Mouse (Mus musculus): Measurements from ENCODE around the gene Slit2.
A peak's percentile ranks its signal among the peaks of the same experiment; 100 is the strongest.

Gene Slit2

DNA sequence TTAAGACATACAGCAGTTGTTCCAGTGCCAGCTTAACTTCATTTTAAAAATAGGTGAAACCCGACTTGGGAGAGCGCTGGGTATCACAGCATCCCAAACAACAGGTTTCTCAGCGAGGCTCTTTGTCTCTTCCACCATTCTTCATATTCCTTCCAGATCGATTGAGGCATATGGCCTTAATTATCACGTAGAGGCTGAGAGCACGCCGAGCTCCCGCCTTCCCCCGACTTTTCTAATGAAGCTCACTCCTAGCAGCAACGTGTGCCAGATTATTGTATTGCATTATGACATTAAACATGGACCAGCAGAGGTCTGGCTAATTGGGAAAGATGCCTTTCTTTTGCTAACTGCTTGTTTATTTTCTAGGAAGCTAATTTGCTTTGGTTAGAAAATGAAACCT is 75.7 kb downstream of the Slit2 start:
- no peak for DNase-seq

- DNase-seq: no peak
These were observed 77.8 kb downstream of the Slit2 start for GRCm38 (mm10) chr5:48060715-48061114.

DNA sequence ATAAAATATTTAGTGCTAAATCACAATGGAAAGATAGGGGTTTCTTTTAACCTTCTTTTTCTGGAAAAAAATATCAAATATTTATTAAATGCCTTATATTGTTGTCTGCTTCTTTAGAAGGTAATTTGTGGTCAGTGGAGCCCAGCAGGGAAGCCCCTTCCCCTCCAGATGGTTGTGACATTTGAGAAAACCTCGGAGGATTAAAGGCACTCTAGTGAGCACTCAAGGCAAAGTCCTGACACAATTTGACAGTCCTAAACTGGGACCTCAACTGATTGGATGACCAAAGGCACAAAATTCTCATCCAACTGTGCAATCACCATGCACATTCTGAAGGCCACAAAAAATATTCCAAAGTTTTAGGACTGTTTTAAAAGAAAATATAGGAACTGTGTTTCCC is 95.8 kb downstream of the Slit2 start:
- DNase-seq: no peak

DNA sequence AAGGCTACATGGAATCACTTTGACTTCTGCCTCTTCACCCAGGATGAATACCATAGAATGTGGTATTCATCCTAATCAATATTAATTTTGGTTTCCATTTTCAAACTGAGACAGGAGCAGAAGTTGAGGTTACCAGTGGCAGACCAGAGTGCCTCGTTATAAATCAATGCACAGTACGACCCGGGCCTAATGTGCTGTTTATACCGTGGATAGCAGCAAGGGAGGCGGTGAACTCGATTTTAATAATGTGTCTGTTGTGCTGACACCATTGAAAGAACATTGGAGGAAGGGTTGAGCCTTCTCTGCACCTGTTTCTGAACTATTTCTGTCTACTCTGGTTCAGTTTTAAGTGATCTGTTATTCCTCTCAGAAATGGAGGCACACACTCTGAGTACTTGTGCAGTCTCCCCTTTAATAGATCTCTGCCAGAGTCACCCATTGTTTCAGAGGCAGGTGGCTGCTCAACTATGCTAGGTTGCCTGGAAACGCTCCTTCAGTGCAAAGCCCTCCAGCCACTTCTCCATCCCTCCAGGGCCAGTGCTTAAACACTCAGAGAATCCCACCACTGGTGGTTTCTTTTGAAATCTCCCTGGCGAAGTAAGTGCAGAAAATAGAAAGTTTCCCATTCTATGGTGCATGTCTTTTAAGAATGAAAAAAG is 98.4 kb downstream of the Slit2 start:
- no peak for DNase-seq

DNA sequence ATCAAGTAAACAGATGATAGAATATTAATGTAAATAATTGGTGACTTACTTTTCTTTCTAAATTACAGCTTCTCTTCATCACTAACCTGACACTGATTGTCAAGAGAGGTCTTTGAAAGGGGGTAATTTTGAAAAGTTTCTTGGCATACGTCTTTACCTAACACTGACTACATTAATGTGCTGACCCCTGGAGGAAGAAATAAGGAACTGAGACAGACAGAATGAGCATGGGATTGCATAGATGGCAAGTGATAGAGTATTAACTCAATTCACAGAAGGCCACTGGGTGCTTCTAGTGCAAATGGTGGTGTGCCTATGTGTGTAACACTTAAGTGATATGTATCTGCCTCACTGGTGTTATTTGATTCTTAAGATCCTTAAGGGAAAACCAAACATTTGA is 130.5 kb downstream of the Slit2 start:
- DNase-seq: peak; percentile 24

- DNase-seq: no peak
These were observed 132.1 kb downstream of the Slit2 start for GRCm38 (mm10) chr5:48114969-48115537.

- DNase-seq: no peak
These were observed 139.7 kb downstream of the Slit2 start for GRCm38 (mm10) chr5:48122651-48123050.

DNA sequence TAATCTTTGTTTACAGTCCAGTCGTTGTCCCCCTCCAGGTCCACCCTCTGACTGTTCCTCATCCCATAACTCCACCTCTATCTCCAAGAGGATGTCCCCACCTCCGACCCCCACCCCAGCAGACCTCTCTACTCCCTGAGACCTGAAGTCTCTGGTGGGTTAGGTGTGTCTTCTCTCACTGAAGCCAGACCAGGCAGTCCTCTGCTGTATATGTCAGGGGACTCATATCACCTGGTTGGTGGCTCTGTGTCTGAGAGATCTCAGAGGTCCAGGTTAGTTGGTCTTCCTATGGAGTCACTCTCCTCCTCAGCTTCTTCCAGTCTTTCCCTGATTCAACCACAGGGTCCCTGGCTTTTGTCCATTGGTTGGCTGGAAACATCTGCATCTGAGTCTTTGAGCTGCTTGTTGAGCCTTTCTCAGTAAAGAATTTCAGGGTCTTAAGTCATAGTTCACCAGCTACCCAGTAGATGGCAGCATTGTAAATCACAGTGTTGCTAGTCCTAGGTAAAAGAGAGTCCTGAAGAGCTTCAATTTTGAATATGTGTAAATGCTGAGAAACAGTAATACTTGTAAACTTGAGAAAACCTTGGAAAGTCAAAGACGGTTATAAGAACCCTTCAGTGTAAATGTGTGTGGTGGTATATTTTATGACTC is 143.0 kb downstream of the Slit2 start:
- peak; percentile 52 for DNase-seq

GRCm38 (mm10) chr5:48129981-48130380 is 147.0 kb downstream of the Slit2 start:
- DNase-seq: no peak

- DNase-seq: peak; percentile 34
These were observed 153.6 kb downstream of the Slit2 start for GRCm38 (mm10) chr5:48136571-48136970.

DNA sequence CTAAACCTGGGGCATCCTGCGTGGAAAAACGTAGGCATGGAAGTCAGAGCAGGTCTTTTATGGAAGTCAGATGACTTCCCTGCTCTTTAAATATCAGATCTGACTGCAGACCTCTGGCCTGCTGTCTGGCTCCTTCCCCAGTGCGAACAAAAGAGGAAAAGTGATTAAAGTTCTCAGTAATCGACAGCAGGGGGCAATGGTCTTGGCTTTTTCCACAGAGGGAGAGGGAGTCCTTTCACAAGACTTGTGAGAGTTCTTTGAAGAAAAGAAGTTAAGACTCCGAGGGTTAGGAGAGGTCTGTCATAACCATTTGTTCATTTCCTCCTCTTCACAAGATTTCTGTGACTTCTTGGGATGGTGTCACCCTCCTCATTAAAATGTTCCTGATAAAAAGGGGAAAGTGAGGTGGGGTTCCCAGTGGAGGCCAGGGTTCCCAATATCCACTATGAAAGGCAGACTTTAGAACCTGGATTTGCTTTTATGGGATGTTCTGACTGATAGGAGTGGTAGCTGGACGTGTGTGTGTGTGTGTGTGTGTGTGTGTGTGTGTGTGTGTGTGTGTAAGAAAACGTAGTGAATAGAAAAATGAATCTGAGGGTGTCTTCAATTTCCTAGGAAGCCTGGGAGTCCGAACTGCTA is 156.0 kb downstream of the Slit2 start:
- peak; percentile 7 for DNase-seq

- DNase-seq: no peak
These were observed 156.5 kb downstream of the Slit2 start for GRCm38 (mm10) chr5:48139488-48139862.

DNA sequence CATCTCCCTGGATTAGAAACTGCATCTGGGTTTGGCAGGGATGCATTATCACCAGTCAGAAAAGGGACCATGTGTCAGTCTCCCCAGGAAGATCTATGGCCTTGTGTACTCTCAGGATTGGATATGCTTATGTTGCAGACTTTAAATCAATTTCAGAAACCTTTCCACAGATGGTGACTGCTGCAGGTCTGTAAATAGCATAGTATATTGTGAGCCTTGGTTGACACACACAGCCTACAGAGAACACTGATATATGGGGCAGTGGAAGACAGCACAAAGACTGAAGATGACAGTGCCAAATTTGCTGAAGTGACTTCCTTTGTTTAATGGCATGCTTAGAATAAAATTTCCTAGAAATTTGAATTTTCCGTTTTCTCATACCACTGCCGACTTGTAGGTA is 163.1 kb downstream of the Slit2 start:
- no peak for DNase-seq

- no peak for DNase-seq
These were observed 177.9 kb downstream of the Slit2 start for GRCm38 (mm10) chr5:48160829-48161228.

DNA sequence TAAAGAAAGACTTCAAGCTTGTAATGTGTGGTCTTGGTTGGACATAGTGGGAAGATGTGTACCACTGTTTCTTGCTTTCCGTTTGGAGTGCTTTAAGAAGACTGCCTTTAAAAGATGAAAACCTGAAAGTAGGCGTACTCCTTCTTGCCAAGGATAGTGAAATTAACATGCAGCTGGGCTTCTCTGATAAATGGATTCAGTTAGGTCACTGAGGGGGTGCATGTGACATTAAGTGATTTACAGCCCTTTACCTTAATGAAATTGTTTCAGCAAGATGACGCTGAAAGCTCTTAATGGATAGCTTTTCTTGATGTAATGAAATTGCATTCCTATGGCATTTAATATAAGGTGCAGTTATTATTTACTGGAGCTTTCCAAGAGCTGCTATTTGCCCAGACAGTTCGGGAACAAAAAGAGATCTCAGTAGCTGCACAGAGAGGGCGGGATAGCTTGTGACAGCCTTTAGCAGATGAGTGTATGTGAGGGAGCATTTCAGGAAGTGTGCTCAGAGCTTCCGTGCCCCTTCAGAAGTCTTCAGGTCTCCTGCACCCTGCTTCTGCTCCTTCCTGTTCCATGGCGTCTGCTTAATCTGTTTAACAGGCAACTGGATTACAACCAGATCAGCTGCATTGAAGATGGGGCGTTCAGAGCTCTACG is 198.8 kb downstream of the Slit2 start:
- DNase-seq: no peak

DNA sequence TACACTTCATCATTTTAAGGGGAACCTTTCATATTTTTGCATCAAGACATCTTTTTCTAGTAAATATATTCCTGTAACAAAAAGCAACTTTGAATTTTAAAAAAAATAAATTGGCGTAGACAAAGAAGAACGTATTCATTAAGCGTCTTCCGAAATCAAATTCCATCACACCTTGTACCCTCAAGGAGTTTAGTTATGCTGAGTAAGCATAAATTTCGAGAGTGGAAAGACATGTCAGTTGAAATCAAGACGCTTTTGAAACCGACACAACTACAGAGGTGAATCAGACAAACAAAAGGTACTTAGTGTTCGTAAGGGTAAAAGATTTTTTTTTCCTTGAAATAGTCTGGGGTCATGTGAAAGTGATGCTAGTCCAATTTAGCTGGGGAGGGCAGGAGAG is 201.4 kb downstream of the Slit2 start:
- DNase-seq: no peak

DNA sequence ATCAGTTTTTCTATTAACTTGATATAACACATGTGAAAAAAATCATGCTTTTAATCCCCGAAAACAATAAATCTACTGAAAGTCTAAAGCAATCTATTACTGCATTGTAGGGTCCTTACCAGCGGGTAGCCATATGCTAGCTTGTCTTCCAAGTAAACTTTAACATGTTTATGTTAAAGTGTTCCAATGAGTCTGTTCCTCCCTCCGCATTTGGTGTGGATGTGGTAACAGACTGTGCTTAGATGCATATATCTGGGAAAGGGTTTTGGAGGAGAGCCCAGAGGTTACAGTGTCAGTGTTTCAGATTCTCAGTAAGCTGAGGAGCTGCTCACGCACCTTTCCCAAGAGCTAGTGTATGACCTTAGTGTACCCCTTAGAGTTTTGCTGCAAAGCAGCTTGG is 204.9 kb downstream of the Slit2 start:
- no peak for DNase-seq

- DNase-seq: no peak
These were observed 216.4 kb downstream of the Slit2 start for GRCm38 (mm10) chr5:48199380-48199779.

DNA sequence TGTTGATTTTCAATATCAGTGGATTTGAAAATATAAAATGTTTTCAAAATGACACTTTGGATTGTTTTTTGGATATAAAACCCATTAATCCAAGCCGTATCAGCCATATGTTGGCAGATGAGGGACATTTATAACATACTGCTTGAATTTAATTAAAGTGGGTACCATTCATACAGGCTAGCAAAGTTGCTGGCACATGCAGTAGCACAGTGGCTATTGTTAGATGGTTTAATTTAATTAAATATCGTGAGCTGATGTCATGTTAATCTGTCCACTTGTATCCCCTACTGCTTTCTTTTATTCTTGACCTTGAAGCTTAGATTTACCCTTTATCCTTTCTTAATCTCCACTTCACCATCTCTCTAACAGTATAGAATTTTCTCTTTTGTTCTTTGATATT is 232.3 kb downstream of the Slit2 start:
- no peak for DNase-seq

DNA sequence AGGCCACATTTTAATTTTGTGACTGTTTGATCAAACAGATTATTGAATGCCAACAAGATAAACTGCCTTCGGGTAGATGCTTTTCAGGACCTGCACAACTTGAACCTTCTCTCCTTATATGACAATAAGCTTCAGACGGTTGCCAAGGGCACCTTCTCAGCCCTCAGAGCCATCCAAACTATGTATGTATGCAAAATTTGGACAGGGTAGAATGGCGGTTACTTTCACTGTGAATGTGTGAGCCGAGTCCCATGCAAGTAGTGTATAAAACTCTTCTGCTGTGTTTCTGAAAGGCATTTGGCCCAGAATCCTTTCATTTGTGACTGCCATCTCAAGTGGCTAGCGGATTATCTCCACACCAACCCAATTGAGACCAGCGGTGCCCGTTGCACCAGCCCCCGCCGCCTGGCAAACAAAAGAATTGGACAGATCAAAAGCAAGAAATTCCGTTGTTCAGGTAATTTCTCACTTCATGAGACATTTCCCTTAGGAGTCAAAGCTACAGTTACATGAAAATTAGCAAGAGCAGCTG is 236.8 kb downstream of the Slit2 start:
- no peak for DNase-seq

- no peak for DNase-seq
These were observed 242.6 kb downstream of the Slit2 start for GRCm38 (mm10) chr5:48225500-48225899.

DNA sequence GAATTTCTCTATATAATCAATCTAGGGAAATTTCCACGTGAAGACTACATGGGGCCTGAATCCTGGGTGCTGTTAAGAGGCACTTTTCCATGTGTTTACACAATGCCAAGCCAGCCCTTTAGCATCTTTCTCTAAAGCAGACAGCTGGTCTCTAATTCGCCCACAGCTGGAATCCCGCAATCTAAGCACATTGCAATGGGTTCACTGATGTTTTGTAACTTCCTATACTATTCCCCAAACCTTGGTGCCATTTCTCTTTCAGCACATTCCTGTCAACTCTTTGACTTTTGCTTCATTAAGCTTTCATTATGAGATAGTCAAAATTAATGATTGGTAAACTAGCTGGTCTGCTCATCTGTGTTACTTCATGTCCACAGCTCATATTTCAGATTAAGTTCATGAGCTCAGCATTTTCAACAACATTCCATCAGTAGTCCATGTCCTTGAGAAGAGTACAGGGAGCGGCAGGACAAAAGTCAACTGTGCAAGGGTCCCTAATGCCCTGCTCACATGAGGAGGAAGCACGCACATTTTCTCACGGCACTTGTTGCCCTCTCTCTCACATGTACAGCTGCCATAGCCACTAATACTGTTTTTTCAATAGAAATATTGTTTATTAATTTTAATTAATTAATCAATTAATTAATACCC is 247.6 kb downstream of the Slit2 start:
- DNase-seq: no peak

DNA sequence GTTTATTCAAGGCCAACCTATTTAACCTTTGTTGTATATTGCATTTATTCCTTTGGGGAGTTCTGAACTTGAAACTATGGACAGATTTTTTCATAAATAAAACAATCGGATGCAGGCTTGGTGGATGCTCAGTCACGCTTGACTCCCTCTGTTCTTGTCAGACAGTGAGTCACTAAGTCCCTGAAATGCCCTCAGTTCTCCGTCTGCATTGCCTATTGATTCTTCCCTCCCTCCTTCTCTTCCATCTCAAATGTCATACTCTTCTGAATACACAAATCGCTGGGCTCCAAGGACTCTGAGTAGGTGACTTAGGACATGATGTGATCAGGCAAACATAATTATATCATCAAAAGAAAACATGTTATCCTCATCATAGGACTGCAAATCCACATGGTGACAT is 251.8 kb downstream of the Slit2 start:
- no peak for DNase-seq
